Mouse (Mus musculus) brain, embryonic 14.5 days (tissue): Measurements from ENCODE around the gene Mettl11b.

Source experiments
- CTCF ChIP-seq: fragments of 200-500 bp; IDR thresholded peaks from 2 replicates; pipeline ENCODE4 v1.5.1; 2012; ENCODE audit warnings: inconsistent platforms, mild to moderate bottlenecking, moderate library complexity, borderline replicate concordance; ENCODE audit not compliant: insufficient read depth, insufficient read length; ENCODE audit errors: extremely low read depth
- POLR2A ChIP-seq: fragments of 200-500 bp; IDR thresholded peaks from 2 replicates; pipeline ENCODE4 v1.6.1; 2012; ENCODE audit warnings: mild to moderate bottlenecking, inconsistent platforms, borderline replicate concordance; ENCODE audit not compliant: poor library complexity, insufficient read depth, insufficient read length, severe bottlenecking; ENCODE audit errors: extremely low read depth

GRCm38 (mm10) chr1:163691860-163692259 lies 33.2 kb downstream of the Mettl11b start:
- TF ChIP-seq POLR2A (no peak), CTCF (no peak)
